Mouse (Mus musculus): Measurements from ENCODE around the gene Vsig10. TPM values are rescaled to one million over a fixed set of nuclear protein-coding genes. Genes with fewer than 3 reads are reported as not detected.
A peak's percentile ranks its signal among the peaks of the same experiment; 100 is the strongest.

Gene Vsig10
- polyA plus RNA-seq, 1 experiment from 2014 or later = 19.7 TPM

- peak overlapping the region; percentile 59; the same call in 1 of the 2 replicates for H3K27ac ChIP-seq (ENCODE audit: low read length)
- no peaks in the 10 kb centered on the region for H3K27me3 ChIP-seq (replicated peaks; ENCODE audit: insufficient read depth, low read length)
- ATAC-seq (peak; percentile 77), DNase-seq (ENCODE audit: low spot score) (peak; percentile 74)
- no peak overlapping the region for H3K4me3 ChIP-seq (ENCODE audit: low read depth, low read length)
- H3K4me2 ChIP-seq (replicated peaks; ENCODE audit: low read depth, low read length) = no peak overlapping the region
- 48% methylated on average over 4 of the region's 4 CpGs for WGBS
- H3K9ac ChIP-seq (replicated peaks; ENCODE audit: low read depth) = no peak overlapping the region
- H3K4me1 ChIP-seq (ENCODE audit: insufficient read depth, low read depth, low read length) = peaks cover 2% of the 10 kb centered on the region; the same call in 1 of the 2 replicates
- H3K9me3 ChIP-seq (ENCODE audit: low read length) = no peaks in the 10 kb centered on the region
- no peak for TF ChIP-seq EP300 (IDR thresholded peaks at IDR 0.05)
- TF ChIP-seq CTCF (IDR thresholded peaks at IDR 0.05) = no peak
- H3K36me3 ChIP-seq (ENCODE audit: insufficient read depth, low read length) = no peaks in the 10 kb centered on the region
These were observed 39.2 kb upstream of the Vsig10 start for GRCm38 (mm10) chr5:117279669-117280050.

- 83% methylated on average over 10 of the region's 10 CpGs for WGBS
- DNase-seq (ENCODE audit: low spot score) (no peak), ATAC-seq (no peak)
- Histone ChIP-seq H3K4me2 (replicated peaks; ENCODE audit: low read depth, low read length) (no peak overlapping the region), H3K27me3 (replicated peaks; ENCODE audit: insufficient read depth, low read length) (no peaks in the 10 kb centered on the region), H3K4me3 (ENCODE audit: low read depth, low read length) (no peak overlapping the region), H3K4me1 (ENCODE audit: insufficient read depth, low read depth, low read length) (peaks cover 2% of the 10 kb centered on the region; the same call in 1 of the 2 replicates), H3K36me3 (ENCODE audit: insufficient read depth, low read length) (no peaks in the 10 kb centered on the region), H3K9ac (replicated peaks; ENCODE audit: low read depth) (no peak overlapping the region), H3K9me3 (ENCODE audit: low read length) (no peaks in the 10 kb centered on the region), H3K27ac (ENCODE audit: low read length) (no peak overlapping the region)
- peak; percentile 47 for TF ChIP-seq CTCF (IDR thresholded peaks at IDR 0.05)
- TF ChIP-seq EP300 (IDR thresholded peaks at IDR 0.05) = no peak
These were observed 37.3 kb upstream of the Vsig10 start for GRCm38 (mm10) chr5:117281536-117281935.

GRCm38 (mm10) chr5:117282360-117282759, 36.5 kb upstream of the Vsig10 start:
- Histone ChIP-seq H3K4me2 (replicated peaks; ENCODE audit: low read depth, low read length) (no peak overlapping the region), H3K27me3 (replicated peaks; ENCODE audit: insufficient read depth, low read length) (no peaks in the 10 kb centered on the region), H3K9ac (replicated peaks; ENCODE audit: low read depth) (no peak overlapping the region), H3K4me1 (ENCODE audit: insufficient read depth, low read depth, low read length) (peaks cover 6% of the 10 kb centered on the region; the same call in 1 of the 2 replicates), H3K4me3 (ENCODE audit: low read depth, low read length) (no peak overlapping the region), H3K27ac (ENCODE audit: low read length) (no peak overlapping the region), H3K9me3 (ENCODE audit: low read length) (no peaks in the 10 kb centered on the region), H3K36me3 (ENCODE audit: insufficient read depth, low read length) (no peaks in the 10 kb centered on the region)
- WGBS = 80% methylated on average over 8 of the region's 8 CpGs
- ATAC-seq = no peak
- no peak for DNase-seq (ENCODE audit: low spot score)
- TF ChIP-seq EP300 (IDR thresholded peaks at IDR 0.05) (no peak), CTCF (IDR thresholded peaks at IDR 0.05) (peak; percentile 16; the same call in 1 of the 2 replicates)

- no peak for TF ChIP-seq EP300 (IDR thresholded peaks at IDR 0.05)
- no peak for TF ChIP-seq CTCF (IDR thresholded peaks at IDR 0.05)
- Histone ChIP-seq H3K4me3 (ENCODE audit: low read depth, low read length) (no peak overlapping the region), H3K27ac (ENCODE audit: low read length) (no peak overlapping the region), H3K4me2 (replicated peaks; ENCODE audit: low read depth, low read length) (no peak overlapping the region), H3K9me3 (ENCODE audit: low read length) (no peaks in the 10 kb centered on the region), H3K36me3 (ENCODE audit: insufficient read depth, low read length) (no peaks in the 10 kb centered on the region), H3K4me1 (ENCODE audit: insufficient read depth, low read depth, low read length) (peaks cover 6% of the 10 kb centered on the region; the same call in 1 of the 2 replicates), H3K9ac (replicated peaks; ENCODE audit: low read depth) (no peak overlapping the region), H3K27me3 (replicated peaks; ENCODE audit: insufficient read depth, low read length) (no peaks in the 10 kb centered on the region)
- ATAC-seq (no peak), DNase-seq (ENCODE audit: low spot score) (no peak)
- 69% methylated on average over 9 of the region's 9 CpGs for WGBS
These were observed 34.9 kb upstream of the Vsig10 start for GRCm38 (mm10) chr5:117284029-117284428.

GRCm38 (mm10) chr5:117284682-117285081, 34.2 kb upstream of the Vsig10 start:
- Histone ChIP-seq H3K4me2 (replicated peaks; ENCODE audit: low read depth, low read length) (no peak overlapping the region), H3K27me3 (replicated peaks; ENCODE audit: insufficient read depth, low read length) (no peaks in the 10 kb centered on the region), H3K9ac (replicated peaks; ENCODE audit: low read depth) (no peak overlapping the region), H3K27ac (ENCODE audit: low read length) (no peak overlapping the region), H3K9me3 (ENCODE audit: low read length) (no peaks in the 10 kb centered on the region), H3K36me3 (ENCODE audit: insufficient read depth, low read length) (no peaks in the 10 kb centered on the region), H3K4me1 (ENCODE audit: insufficient read depth, low read depth, low read length) (peaks cover 4% of the 10 kb centered on the region; the same call in 1 of the 2 replicates), H3K4me3 (ENCODE audit: low read depth, low read length) (no peak overlapping the region)
- DNase-seq (ENCODE audit: low spot score) = no peak
- 35% methylated on average over 7 of the region's 7 CpGs for WGBS
- no peak for ATAC-seq
- TF ChIP-seq CTCF (IDR thresholded peaks at IDR 0.05) = no peak
- TF ChIP-seq EP300 (IDR thresholded peaks at IDR 0.05) = no peak

GRCm38 (mm10) chr5:117285266-117285665, 33.6 kb upstream of the Vsig10 start:
- Histone ChIP-seq H3K36me3 (ENCODE audit: insufficient read depth, low read length) (no peaks in the 10 kb centered on the region), H3K27ac (ENCODE audit: low read length) (no peak overlapping the region), H3K4me3 (ENCODE audit: low read depth, low read length) (no peak overlapping the region), H3K9me3 (ENCODE audit: low read length) (no peaks in the 10 kb centered on the region), H3K9ac (replicated peaks; ENCODE audit: low read depth) (no peak overlapping the region), H3K27me3 (replicated peaks; ENCODE audit: insufficient read depth, low read length) (no peaks in the 10 kb centered on the region), H3K4me2 (replicated peaks; ENCODE audit: low read depth, low read length) (no peak overlapping the region), H3K4me1 (ENCODE audit: insufficient read depth, low read depth, low read length) (peaks cover 4% of the 10 kb centered on the region; the same call in 1 of the 2 replicates)
- ATAC-seq (no peak), DNase-seq (ENCODE audit: low spot score) (no peak)
- WGBS = 65% methylated on average over 4 of the region's 4 CpGs
- TF ChIP-seq EP300 (IDR thresholded peaks at IDR 0.05) (no peak), CTCF (IDR thresholded peaks at IDR 0.05) (no peak)
